Mouse (Mus musculus) bone marrow, adult 2 months (tissue): ENCODE data around the gene Rrp1b.

Experiments used
- CTCF ChIP-seq: fragments of 200-500 bp; IDR thresholded peaks from 2 replicates; pipeline ENCODE4 v1.5.1; 2011; ENCODE audit warnings: low read length, control low read depth; ENCODE audit not compliant: control insufficient read depth, insufficient read depth
- POLR2A ChIP-seq: fragments of 200-500 bp; IDR thresholded peaks from 2 replicates; pipeline ENCODE4 v1.6.1; 2011; ENCODE audit warnings: low read depth, mild to moderate bottlenecking, control low read depth, low read length, borderline replicate concordance; ENCODE audit not compliant: control insufficient read depth

DNA sequence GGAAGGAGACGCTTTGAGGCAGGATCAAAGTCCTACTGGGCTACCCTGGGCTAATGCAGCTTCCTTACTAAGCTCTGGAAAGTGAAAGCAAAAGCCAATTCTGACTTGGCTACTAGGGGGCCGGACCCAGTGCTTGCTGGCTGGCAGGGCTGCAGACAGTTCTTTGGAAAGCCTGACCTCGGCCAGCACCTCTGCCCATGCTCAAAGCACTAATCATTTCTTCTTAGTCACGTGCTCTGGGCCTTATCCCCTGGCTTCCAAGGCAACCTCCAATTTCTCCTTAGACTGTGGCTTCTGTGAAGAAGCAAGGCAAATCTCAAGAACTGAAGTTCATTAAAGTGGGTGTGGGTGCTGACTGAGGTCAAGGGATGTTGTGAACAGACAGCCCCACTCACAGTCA is 38.8 kb downstream of the Rrp1b start:
- TF ChIP-seq CTCF (no peak), POLR2A (no peak)
